Mouse (Mus musculus) cerebellum, postnatal 36 days (tissue): ENCODE data around the gene Zkscan4.
"Not testable (repeated sequence)": the region's sequence is repeated elsewhere in the genome, so short reads cannot be mapped to it uniquely, and the experiment has no call there.

Experiments used
- DNase-seq, 2 experiments: peaks; one replicate each; pipeline ENCODE4 v3.0.0; 2021 to 2022; ENCODE audit warnings: mixed read lengths in 2 of 2

The Zkscan4 gene

GRCm38 (mm10) chr13:21478759-21479670 is at the start of gene Zkscan4, which contains the start of gene Gm10065:
Gene Zkscan4 (plus strand): TSS chr13:21478907.
Gene Gm10065 (minus strand): TSS chr13:21479441.
- peak; percentile 76 to 86 for DNase-seq

DNA sequence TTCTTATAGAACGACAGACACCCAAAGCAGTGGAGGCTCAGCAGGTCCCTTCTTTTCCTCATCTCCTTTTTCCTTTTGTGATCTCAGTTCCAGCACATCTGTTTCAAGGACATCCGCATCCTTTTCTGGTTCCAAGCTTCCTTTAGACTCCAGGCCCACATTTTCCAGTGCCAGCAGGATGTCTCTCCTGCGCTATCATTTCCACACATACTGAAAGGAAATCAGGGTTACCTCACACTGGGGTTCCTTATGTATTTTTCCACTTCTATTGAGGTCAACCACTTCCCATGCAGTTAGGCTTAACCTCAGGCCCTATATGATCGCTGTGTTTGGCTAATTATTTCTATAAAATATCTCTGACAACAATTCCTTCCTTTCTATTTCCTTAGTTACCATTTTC is 43.2 kb upstream of the Zkscan4 start:
- DNase-seq, result no peak

DNA sequence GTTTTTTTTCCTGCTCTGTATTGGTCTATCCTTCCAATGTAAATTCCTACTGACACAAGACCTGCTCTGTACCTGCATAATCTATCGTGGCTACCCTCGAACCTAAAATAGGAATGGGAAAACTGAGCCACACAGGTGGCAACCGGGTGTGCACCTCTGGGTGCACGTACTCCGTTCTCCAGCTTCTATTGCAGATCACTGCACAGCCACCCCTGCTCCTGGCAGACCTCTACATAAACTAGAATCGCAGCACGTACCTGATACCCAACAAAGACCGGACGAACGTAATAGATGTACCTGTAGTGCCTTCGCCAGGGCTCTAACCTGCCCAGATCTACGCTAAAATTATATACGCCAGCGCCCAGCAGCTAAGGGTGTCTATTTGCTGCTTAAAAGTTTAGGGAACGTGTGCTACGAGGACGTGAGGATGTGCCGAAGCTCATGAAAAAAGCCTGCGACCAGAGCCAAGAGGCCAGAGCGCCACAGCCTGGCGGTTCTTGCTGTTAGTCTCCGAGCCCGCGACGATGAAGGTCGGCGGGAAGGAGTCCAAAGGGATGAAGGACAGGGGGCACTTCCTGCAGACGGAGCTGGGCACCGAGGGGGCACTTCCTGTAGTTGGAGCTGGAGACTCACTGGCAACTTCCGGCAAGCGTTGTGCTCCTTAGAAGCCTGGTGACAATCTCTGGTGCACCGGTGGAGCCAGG is 38.1 kb upstream of the Zkscan4 start, which contains the start of gene Pgbd1:
Gene Pgbd1 (minus strand): TSS at position 556 of the 704 bp plus-strand sequence.
- DNase-seq, result peak; percentile 77 to 79

- DNase-seq, result no peak
These were observed 37.5 kb upstream of the Zkscan4 start for GRCm38 (mm10) chr13:21441207-21441572.

DNA sequence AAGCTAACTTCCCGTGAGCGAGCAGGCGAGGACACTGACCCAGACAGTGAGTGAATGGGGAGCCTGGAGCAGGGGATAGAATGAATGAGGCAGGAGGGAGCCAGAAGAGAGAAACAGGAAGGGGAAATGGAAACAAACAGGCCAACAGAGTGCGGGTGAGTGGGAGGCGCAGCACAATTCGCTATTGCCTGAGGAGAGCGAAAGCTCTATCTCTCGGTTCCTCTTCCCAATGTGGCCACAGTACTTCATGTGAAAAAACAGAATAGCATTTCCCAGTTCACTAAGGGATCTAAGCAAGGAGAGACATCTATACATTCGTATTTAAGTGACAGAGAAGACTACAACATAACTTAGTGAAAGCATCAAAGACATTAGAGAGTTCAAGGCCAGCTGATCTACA is 31.9 kb upstream of the Zkscan4 start:
- no peak for DNase-seq

DNA sequence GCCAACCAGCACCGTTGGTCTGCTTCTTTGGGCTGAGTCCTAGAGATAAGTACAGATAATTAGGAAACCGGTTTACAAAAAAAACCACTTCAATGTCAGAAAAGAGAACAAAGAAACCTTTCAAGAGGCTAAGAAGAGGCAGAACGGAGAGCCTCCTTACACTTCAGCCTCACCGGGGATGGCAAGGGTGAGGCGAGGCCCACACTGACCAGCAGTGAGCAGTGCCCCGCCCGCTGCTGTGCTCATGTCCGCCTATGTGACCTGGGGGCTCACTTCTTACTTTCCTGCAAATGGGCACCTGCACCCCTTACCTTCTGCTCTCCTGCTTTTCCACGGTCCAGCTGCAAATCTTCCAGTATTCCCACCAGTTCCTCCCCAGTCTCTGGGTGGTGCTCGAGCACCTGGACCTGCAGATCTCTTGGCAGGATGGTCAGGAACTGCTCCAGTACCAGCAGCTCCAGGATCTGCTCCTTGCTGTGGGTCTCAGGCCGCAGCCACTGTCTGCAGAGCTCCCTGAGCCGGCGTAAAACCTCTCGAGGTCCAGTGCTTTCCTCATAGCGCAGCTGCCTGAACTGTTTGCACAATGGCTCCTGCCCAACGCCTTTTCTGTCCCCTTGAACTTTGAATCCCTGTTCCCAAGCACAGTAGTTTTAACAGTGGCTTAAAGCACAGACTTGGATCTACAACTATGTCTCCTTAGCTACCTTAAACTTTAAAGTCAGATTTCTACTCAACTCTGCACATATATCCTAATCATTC is 30.7 kb upstream of the Zkscan4 start:
- DNase-seq, result no peak

GRCm38 (mm10) chr13:21453042-21453441 is 25.7 kb upstream of the Zkscan4 start:
- DNase-seq, result no peak

DNA sequence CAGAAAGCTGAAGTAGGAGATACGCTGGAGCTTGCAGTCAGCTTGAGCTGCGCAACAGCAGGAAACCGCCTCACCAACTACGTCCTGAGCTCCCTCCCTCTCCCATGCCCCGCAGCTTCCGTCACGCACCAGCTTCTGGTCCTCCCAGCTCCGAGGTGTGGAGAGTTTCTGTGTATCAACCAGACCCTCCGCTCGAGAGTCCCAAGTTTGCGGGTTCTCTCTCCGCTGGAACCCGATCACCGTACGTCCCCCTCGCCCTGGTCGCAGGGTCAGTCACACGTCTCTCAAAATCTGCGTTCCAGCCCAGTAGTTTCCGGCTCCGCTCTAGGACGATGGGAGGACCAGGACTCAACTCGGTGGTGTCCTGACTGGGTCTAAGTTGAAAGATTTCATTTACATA is 25.3 kb upstream of the Zkscan4 start, which contains the start of gene Zscan26:
Gene Zscan26 (minus strand): TSS at position 282 of the 400 bp plus-strand sequence.
- DNase-seq, result peak; percentile 84 to 86

DNA sequence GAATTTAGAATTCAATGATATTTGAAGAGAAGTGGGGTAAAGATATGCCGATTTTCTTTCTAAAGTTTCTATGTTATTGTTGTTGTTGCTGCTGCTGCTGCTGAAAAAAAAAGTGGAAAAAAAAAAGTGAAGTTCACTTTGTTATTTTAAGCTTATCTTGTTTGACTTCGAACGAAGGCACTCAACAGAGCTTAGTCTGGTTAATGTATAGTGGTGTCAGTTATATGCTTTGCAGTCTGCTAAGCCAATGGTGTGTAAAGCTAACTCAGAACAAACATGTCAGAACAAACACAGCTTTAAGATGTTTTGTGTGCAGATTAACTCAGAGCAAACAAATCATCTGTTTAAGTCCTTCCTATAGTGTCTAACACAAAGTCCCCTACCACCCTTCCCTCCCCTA is 24.6 kb upstream of the Zkscan4 start:
- DNase-seq, result no peak

DNA sequence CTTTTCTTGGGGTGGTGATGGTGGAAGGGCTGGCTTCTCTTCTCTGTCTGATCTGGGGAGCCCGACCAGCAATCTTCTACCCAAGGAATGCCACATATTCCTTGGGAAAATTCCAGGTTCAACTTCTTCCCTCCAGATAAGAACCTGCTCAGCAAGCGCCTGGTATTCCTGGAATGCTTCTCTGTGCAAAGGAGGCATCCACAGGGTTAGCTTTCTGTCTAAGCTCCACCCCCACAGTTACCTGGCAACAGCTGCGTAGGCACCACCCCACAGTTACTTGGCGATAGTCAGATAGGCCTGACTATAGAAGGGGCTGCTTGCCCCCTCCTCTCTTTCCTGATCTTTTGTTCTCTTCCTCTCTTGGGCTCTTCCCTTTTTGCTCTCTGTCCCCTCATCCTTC is 22.4 kb upstream of the Zkscan4 start:
- no peak for DNase-seq

DNA sequence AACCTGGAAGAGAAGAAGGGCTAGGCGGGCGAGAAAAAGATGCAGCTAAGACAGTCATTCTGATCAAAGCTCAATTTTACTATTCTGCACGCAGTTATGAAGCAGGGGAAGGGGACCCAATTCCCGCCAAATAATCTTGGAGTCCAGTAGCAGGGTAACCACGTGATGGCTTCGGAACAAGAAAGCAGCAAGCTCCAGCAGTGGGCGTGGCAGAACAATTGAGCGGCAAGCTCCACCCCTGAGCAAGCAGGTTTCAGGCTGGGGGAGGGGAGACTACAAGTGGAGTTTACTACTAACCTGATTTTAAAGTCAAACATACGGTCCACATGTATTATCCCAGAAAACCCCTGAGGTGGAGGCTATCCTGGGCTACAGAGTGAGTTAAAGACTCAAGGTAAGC is 16.2 kb upstream of the Zkscan4 start:
- DNase-seq, result not testable (repeated sequence)

DNA sequence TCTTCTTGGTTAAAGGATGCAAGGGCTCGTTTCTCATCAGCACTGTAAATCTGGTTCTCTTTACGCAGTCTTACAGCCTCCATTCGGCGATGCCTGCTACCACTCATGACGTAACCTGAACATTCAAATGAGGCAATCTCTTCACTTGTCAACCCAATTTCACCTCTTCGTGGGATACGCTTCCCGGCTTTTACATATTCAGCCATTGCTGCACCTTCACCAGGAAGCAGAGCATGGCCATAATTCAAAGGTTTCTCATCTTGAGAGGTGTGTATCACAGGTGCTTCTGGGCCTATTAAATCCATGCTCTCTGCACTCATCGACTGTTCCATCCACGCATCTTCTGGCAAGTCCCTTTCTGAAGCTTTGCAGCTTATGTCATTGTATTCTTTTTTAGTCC is 11.4 kb upstream of the Zkscan4 start:
- DNase-seq, result no peak

GRCm38 (mm10) chr13:21468061-21469019 is 10.4 kb upstream of the Zkscan4 start, which contains the start of gene Nkapl:
Gene Nkapl (minus strand): TSS chr13:21468509.
- peak; percentile 84 to 86 for DNase-seq

DNA sequence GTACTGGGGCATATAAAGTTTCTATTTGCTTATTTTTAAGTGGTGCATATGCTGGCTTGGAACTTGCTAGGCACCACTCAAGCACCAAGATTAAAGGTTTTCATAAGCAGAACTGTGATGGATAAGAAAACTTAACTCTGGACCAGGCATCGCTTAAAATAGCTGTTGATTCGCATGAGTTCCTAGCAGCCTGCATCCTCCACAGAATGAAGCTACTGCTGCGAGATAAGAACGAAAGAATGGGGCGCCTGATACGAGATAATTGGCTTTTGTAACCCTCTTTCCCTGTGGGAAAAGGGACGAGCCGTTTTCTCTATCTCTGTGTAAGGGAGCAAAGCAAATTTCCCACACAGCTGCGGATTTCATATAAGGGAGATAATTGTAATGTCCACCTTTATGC is 9.6 kb upstream of the Zkscan4 start:
- no peak for DNase-seq

DNA sequence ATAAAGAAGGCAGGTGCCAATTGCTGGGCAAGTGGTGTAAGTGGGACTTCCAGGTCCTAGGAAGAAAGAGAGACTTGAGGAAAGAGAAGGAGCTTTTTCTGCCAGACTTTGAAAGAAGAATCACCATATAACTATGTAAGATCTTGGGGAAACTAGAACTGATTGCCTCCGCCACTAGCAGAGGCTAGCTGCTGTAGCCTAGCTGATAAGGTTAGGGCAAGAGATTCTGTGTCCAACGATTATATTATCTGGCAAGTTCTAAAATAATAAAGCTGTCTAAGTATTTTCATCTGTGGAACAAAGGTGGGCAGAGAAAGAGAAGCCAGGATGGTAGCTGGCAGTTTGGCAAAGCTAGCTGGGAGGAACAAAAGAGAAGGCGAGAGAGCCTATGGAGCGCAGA is 6.3 kb upstream of the Zkscan4 start:
- DNase-seq, result no peak

- no peak for DNase-seq
These were observed 8.2 kb downstream of the Zkscan4 start for GRCm38 (mm10) chr13:21486881-21487280.

- DNase-seq, result no peak
These were observed 14.1 kb downstream of the Zkscan4 start for GRCm38 (mm10) chr13:21492847-21493246.

DNA sequence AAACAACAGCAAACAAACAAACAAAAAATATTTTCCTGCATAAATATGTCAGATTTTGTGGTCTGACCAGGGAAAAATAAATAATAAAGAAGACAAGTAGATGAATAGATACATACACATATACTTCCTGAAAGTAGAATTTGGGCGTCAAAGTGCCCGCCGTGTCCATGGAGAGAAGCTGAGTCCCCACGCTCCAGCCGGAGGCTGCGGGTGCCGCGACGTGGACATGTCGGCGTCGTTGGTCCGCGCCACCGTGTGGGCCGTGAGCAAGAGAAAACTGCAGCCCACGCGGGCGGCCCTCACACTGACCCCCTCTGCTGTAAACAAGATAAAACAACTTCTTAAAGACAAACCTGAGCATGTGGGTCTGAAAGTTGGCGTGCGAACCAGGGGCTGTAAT is 16.4 kb downstream of the Zkscan4 start, which contains the start of gene AK157302:
Gene AK157302 (plus strand): TSS at position 144 of the 400 bp plus-strand sequence.
- peak; percentile 19 to 27 for DNase-seq

- DNase-seq, result not testable (repeated sequence)
These were observed 22.5 kb downstream of the Zkscan4 start, which contains the start of gene Gm11273 for GRCm38 (mm10) chr13:21501182-21501581. Gene Gm11273 (minus strand): TSS chr13:21501418.

DNA sequence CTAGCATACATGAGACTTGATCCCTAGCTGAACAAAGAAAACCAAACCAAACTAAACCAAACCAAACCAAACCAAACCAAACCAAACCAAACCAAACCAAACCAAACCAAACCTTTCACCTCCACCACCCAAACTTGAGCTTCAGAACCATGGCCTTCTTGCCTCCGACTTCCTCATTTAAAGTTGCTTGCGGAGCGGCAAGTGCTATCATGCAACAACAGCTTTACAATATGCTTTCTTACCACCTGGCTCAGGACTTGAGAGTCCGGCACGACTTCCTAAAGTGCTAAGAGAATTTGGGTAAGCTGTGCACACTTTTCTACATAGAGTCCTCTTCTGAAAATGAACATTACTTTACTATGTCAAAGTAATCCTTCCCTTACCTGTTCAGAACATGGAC is 23.6 kb downstream of the Zkscan4 start:
- no peak for DNase-seq

GRCm38 (mm10) chr13:21506221-21506649 is 27.5 kb downstream of the Zkscan4 start:
- peak; percentile 80 to 81 for DNase-seq
